Comparison of ENCODE assay signal across 8 mouse cellular contexts in genomic region chr10:80995091-80995632, GRCm38 (mm10). TPM values are rescaled to one million over a fixed set of nuclear protein-coding genes. Genes with fewer than 3 reads are reported as not detected.
DNase-seq lines count a peak whose midpoint lies in the region; ATAC-seq lines count a peak whose summit lies in the region.

No protein-coding gene starts in this region.

- H3K27me3 ChIP-seq in hindbrain, embryonic 15.5 days = 0 out of 2 replicates have a peak, but pooled peaks cover 3% of the 10 kb centered on the region
- peaks cover 4% of the 10 kb centered on the region for H3K27me3 ChIP-seq in midbrain, embryonic 11.5 days (ENCODE audit: control insufficient read depth, insufficient read depth, low read length)

- H3K4me1 ChIP-seq in hindbrain, embryonic 15.5 days (replicated peaks) = peaks cover 18% of the 10 kb centered on the region
- no peaks in the 10 kb centered on the region for H3K4me1 ChIP-seq in midbrain, embryonic 11.5 days (ENCODE audit: control insufficient read depth, insufficient read depth, low read length)

- peak; percentile 88 for DNase-seq in ZHBTc4 (ENCODE audit: low read depth, low spot score)
- peak; percentile 92 to 94 for DNase-seq in cerebellum, postnatal 25 days
- peak; percentile 84 for DNase-seq in gastrocnemius, adult 18-20 months (ENCODE audit: low spot score)
- DNase-seq in left cerebral cortex, postnatal 25 days (ENCODE audit: low spot score in 2 of 2) = peak; percentile 87 to 89
- DNase-seq in midbrain, embryonic 11.5 days (ENCODE audit: low spot score, missing footprints) = peak; percentile 97
- peak; percentile 69 to 73 for DNase-seq in right cerebral cortex, postnatal 36 days (ENCODE audit: low spot score in 2 of 2)
- peak; percentile 65 to 85 for DNase-seq in urinary bladder, postnatal 4 days (ENCODE audit: low spot score in 2 of 2)

- no peak overlapping the region for H3K27ac ChIP-seq in hindbrain, embryonic 15.5 days (replicated peaks)
- H3K27ac ChIP-seq in midbrain, embryonic 11.5 days (ENCODE audit: low read depth, low read length) = no peak overlapping the region

- intact Hi-C loops in left cerebral cortex, postnatal 25 days (cut with DNase I) = loop anchor here (2.0 to 5.0 kb wide), 3 partner anchors 66 to 238 kb away; partner anchors contain the start of gene Dot1l

- no peaks in the 10 kb centered on the region for H3K9me3 ChIP-seq in hindbrain, embryonic 15.5 days
- no peaks in the 10 kb centered on the region for H3K9me3 ChIP-seq in midbrain, embryonic 11.5 days (ENCODE audit: control insufficient read depth, low read length)

- no peak overlapping the region for H3K4me3 ChIP-seq in hindbrain, embryonic 15.5 days
- H3K4me3 ChIP-seq in midbrain, embryonic 11.5 days (ENCODE audit: low read depth, low read length) = no peak overlapping the region

- WGBS in hindbrain, embryonic 15.5 days = 11% methylated on average over 21 of the region's 21 CpGs
- 14% methylated on average over 21 of the region's 21 CpGs for WGBS in midbrain, embryonic 11.5 days

- H3K9ac ChIP-seq in hindbrain, embryonic 15.5 days = no peak overlapping the region
- peak overlapping the region; percentile 38; the same call in 1 of the 2 replicates for H3K9ac ChIP-seq in midbrain, embryonic 11.5 days (ENCODE audit: low read length)

- H3K36me3 ChIP-seq in hindbrain, embryonic 15.5 days = no peaks in the 10 kb centered on the region
- no peaks in the 10 kb centered on the region for H3K36me3 ChIP-seq in midbrain, embryonic 11.5 days (ENCODE audit: control insufficient read depth, insufficient read depth, low read length)

- ATAC-seq in hindbrain, embryonic 15.5 days (ENCODE audit: low FRiP score, low read depth) = peak; percentile 49; the same call in 1 of the 2 replicates
- peak; percentile 19; the same call in 1 of the 2 replicates for ATAC-seq in midbrain, embryonic 11.5 days (ENCODE audit: low FRiP score)

- H3K4me2 ChIP-seq in hindbrain, embryonic 15.5 days = peak overlapping the region; percentile 41
- H3K4me2 ChIP-seq in midbrain, embryonic 11.5 days = peak overlapping the region; percentile 20; the same call in 1 of the 2 replicates

RNA-seq across cellular contexts. Expression of gene Gng7, which starts 19.6 kb away (rescaled TPM):
- total RNA-seq in gastrocnemius, adult 18-20 months (2021) = 1 to 10 TPM; 2.3 to 2.5 TPM
- 19.1 and 21.4 TPM in 2 replicates for polyA plus RNA-seq in hindbrain, embryonic 15.5 days (2015; fragmentation: Nextera tagmentation; extraction: Ambion mirVana)
- total RNA-seq in left cerebral cortex, postnatal 25 days (2021) = 100 to 1,000 TPM in 1 of 2 experiments, 10 to 100 TPM in 1; 83.8 to 196 TPM
- 6.6 and 7.0 TPM in 2 replicates for polyA plus RNA-seq in midbrain, embryonic 11.5 days (2014; fragmentation: Nextera tagmentation; extraction: Ambion mirVana)

RNA-seq across cellular contexts. Expression of gene Diras1, which starts 30.3 kb away (rescaled TPM):
- total RNA-seq in gastrocnemius, adult 18-20 months (2021) = under 1 TPM in 1 of 2 experiments, not detected in 1; 0.07 TPM
- 71.6 and 81.6 TPM in 2 replicates for polyA plus RNA-seq in hindbrain, embryonic 15.5 days (2015; fragmentation: Nextera tagmentation; extraction: Ambion mirVana)
- total RNA-seq in left cerebral cortex, postnatal 25 days (2021) = 100 to 1,000 TPM; 108 to 110 TPM
- 3.1 and 3.3 TPM in 2 replicates for polyA plus RNA-seq in midbrain, embryonic 11.5 days (2014; fragmentation: Nextera tagmentation; extraction: Ambion mirVana)

RNA-seq across cellular contexts. Expression of gene Slc39a3, which starts 42.1 kb away (rescaled TPM):
- 10 to 100 TPM; 13.7 TPM for total RNA-seq in gastrocnemius, adult 18-20 months (2021)
- 46.3 and 53.0 TPM in 2 replicates for polyA plus RNA-seq in hindbrain, embryonic 15.5 days (2015; fragmentation: Nextera tagmentation; extraction: Ambion mirVana)
- 10 to 100 TPM; 67.2 to 69.3 TPM for total RNA-seq in left cerebral cortex, postnatal 25 days (2021)
- 9.1 and 10.1 TPM in 2 replicates for polyA plus RNA-seq in midbrain, embryonic 11.5 days (2014; fragmentation: Nextera tagmentation; extraction: Ambion mirVana)

Comparison
In these comparisons a context has a peak if more than half of its experiments do, and no peak if none do; other contexts are left out.
1. RNA of gene Gng7, which starts 19.6 kb away (total RNA-seq): 83.8 to 196 TPM in left cerebral cortex, postnatal 25 days; 2.3 to 2.5 TPM in gastrocnemius, adult 18-20 months; every median in the first group is over 10 times any median in the second.
2. RNA of gene Diras1, which starts 30.3 kb away (total RNA-seq): 108 to 110 TPM in left cerebral cortex, postnatal 25 days; 0.07 TPM in gastrocnemius, adult 18-20 months; every median in the first group is over 100 times any median in the second.
3. RNA of gene Slc39a3, which starts 42.1 kb away (total RNA-seq): 67.2 to 69.3 TPM in left cerebral cortex, postnatal 25 days; 13.7 TPM in gastrocnemius, adult 18-20 months; every median in the first group is over 4 times any median in the second.
4. Peak in every context shown above with its lines, with median percentiles within 50 percentile points of each other: DNase-seq.